Mouse (Mus musculus): ENCODE measurements around the gene Myo6.

GRCm38 (mm10) chr9:80181692-80182091, 16.9 kb downstream of the Myo6 start:
- TF ChIP-seq POLR2A (IDR thresholded peaks at IDR 0.05; ENCODE audit: borderline replicate concordance, insufficient read depth, low read length) = no peak
- TF ChIP-seq CTCF (IDR thresholded peaks at IDR 0.05; ENCODE audit: borderline replicate concordance, insufficient read depth, low read depth, low read length) = no peak

Measured in cerebellum, adult 2 months (tissue).